Mouse (Mus musculus) liver, adult 2 months (tissue): ENCODE results near the gene Hirip3.

Experiments
- CTCF ChIP-seq: fragments of 200-500 bp; IDR thresholded peaks from 2 replicates; pipeline ENCODE4 v1.5.1; 2011; ENCODE audit warnings: low read depth, low read length, control low read depth
- POLR2A ChIP-seq: fragments of 200-500 bp; IDR thresholded peaks from 2 replicates; pipeline ENCODE4 v1.6.1; 2011; ENCODE audit warnings: low read length, control low read depth; ENCODE audit not compliant: insufficient read depth; ENCODE audit errors: extremely low read depth

- TF ChIP-seq CTCF (no peak), POLR2A (no peak)
These were observed 785 bp upstream of the Hirip3 start for GRCm38 (mm10) chr7:126860987-126861386.
